Mouse (Mus musculus): ENCODE results near the gene Zfp983. TPM values are rescaled to one million over a fixed set of nuclear protein-coding genes. Genes with fewer than 3 reads are reported as not detected.
"Not testable (repeated sequence)": the region's sequence is repeated elsewhere in the genome, so short reads cannot be mapped to it uniquely, and the experiment has no call there.

Gene Zfp983
- polyA plus RNA-seq (2015; fragmentation: Nextera tagmentation; extraction: Ambion mirVana), result 2.8 and 3.5 TPM in 2 replicates

DNA sequence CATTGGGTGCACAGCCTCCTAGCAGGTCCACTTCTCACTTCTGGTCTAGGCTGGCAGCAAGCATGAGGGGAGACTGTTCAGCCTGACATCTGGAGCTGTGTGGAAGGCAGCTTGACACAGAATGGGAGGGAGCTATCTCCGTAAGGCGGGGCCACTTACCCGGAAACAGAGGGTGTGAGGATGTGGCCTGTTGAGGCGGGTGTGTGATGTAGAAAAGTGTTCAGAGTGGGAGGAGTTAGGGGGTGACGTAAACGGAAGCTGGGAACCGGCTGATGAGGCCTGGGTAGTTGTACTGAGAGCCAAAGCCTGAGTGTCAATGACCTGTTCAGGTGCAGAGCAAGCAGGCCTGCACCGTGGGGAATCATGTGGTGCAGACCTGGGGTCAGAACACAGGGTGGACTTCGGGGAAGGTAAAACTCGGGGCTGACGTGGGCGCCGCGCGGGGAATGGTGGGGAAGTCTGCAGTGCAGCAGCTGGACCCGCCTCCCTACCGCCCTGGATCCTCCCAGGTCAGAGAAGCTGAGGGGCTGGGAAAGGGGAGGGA, at the start of gene Zfp983:
Zfp983 (plus strand) TSS at position 261 of the 544 bp plus-strand sequence.
- peak; percentile 100 for ATAC-seq (replicated peaks; ENCODE audit: low FRiP score)
- under 1% methylated on average over 17 of the region's 17 CpGs for WGBS
- peak within 1 kb of the TSS; percentile 86 for H3K27ac ChIP-seq
- peak within 1 kb of the TSS; percentile 53 for H3K4me3 ChIP-seq (replicated peaks)
- not testable (repeated sequence) for H3K27me3 ChIP-seq; H3K36me3 ChIP-seq; H3K4me1 ChIP-seq; H3K9me3 ChIP-seq (replicated peaks)
- peak within 1 kb of the TSS; percentile 35; the same call in 1 of the 2 replicates for H3K9ac ChIP-seq
- peak within 1 kb of the TSS; percentile 56 for H3K4me2 ChIP-seq

DNA sequence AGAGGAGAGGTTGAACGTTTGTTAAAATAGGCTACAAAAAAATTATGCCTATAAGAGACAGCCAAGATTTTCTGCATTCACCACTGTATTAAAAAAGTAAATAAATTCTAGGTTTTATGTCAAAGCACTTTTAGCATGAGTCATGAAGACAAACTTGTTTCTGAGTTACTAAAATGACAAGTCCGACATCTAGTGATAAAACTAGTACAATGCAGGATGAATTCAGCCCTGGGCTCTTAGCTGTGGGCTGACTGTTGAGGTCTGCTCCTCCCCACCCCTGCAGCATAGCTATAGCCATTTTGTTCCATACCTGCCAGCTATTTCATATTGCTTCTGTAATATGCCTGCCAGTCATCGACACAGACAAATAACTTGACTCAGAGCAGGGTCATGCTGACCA, 34.1 kb upstream of the Zfp983 start:
- Histone ChIP-seq H3K9me3 (replicated peaks) (no peaks in the 10 kb centered on the region), H3K4me2 (no peak overlapping the region), H3K27me3 (no peaks in the 10 kb centered on the region), H3K9ac (no peak overlapping the region), H3K36me3 (no peaks in the 10 kb centered on the region), H3K27ac (no peak overlapping the region), H3K4me3 (replicated peaks) (no peak overlapping the region), H3K4me1 (no peaks in the 10 kb centered on the region)
- no peak for ATAC-seq (replicated peaks; ENCODE audit: low FRiP score)
- WGBS, result 81% methylated on average over 3 of the region's 3 CpGs

- H3K27me3 ChIP-seq, result no peaks in the 10 kb centered on the region
- H3K4me1 ChIP-seq, result no peaks in the 10 kb centered on the region
- H3K9ac ChIP-seq, result no peak overlapping the region
- no peak overlapping the region for H3K27ac ChIP-seq
- H3K4me2 ChIP-seq, result peak overlapping the region; percentile 46
- peak overlapping the region; percentile 19; the same call in 1 of the 2 replicates for H3K4me3 ChIP-seq (replicated peaks)
- WGBS, result 11% methylated on average over 9 of the region's 9 CpGs
- peak; percentile 22; the same call in 1 of the 2 replicates for ATAC-seq (replicated peaks; ENCODE audit: low FRiP score)
- no peaks in the 10 kb centered on the region for H3K9me3 ChIP-seq (replicated peaks)
- H3K36me3 ChIP-seq, result no peaks in the 10 kb centered on the region
Observed at GRCm38 (mm10) chr17:21617352-21617751, 33.1 kb upstream of the Zfp983 start.

DNA sequence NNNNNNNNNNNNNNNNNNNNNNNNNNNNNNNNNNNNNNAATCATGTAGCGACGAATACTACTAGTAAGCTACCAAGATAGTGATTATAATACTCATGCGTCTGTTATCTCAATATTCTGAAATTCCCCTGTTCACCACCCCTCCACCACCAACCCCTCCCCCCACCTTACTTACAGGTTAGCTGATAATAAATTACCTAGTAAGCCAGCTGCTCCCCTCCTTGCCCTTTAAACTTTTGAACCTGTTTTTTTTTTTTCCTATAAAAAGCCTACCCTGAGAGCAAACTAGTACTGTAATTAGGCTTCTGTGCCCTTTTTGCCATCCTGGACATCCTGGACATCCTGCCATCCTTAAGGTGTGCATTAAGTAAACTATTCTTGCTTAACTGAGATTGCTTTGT, 26.8 kb upstream of the Zfp983 start:
- Histone ChIP-seq H3K27me3 (no peaks in the 10 kb centered on the region), H3K4me3 (replicated peaks) (no peak overlapping the region), H3K9me3 (replicated peaks) (no peaks in the 10 kb centered on the region), H3K4me1 (no peaks in the 10 kb centered on the region), H3K36me3 (no peaks in the 10 kb centered on the region), H3K4me2 (no peak overlapping the region), H3K27ac (no peak overlapping the region), H3K9ac (no peak overlapping the region)
- WGBS, result no CpG with 5 or more reads among the region's 3 CpGs
- ATAC-seq (replicated peaks; ENCODE audit: low FRiP score), result no peak

DNA sequence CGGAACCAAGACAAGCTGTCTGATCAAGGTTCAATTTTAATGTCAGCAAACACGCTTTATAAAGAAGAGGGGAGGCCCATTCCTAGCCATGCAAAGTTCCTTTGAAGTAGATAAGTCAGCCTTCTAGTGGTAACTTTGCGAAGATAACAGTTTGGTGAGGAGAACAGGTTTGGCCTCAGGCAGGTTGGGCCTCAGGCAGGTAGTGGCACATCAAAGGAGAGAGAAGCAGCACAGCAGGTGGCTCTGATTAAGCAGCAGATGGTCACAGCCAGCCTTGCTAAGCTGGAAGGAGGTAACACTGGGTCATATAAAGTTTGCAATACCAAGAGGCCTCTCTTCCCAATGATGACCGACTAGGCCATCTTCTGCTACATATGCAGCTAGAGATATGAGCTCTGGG, 14.7 kb upstream of the Zfp983 start:
- H3K9ac ChIP-seq; H3K27me3 ChIP-seq; H3K4me1 ChIP-seq; ATAC-seq (replicated peaks; ENCODE audit: low FRiP score); H3K9me3 ChIP-seq (replicated peaks); H3K27ac ChIP-seq; H3K36me3 ChIP-seq; H3K4me3 ChIP-seq (replicated peaks); H3K4me2 ChIP-seq: not testable (repeated sequence)
- 71% methylated on average over 4 of the region's 4 CpGs for WGBS

GRCm38 (mm10) chr17:21648791-21649190, 1.6 kb upstream of the Zfp983 start:
- WGBS, result 23% methylated on average over 3 of the region's 3 CpGs
- Histone ChIP-seq H3K36me3 (no peaks in the 10 kb centered on the region), H3K4me1 (peaks cover 5% of the 10 kb centered on the region; the same call in 1 of the 2 replicates), H3K4me3 (replicated peaks) (no peak overlapping the region), H3K9me3 (replicated peaks) (no peaks in the 10 kb centered on the region), H3K27me3 (no peaks in the 10 kb centered on the region), H3K4me2 (no peak overlapping the region), H3K9ac (no peak overlapping the region), H3K27ac (no peak overlapping the region)
- no peak for ATAC-seq (replicated peaks; ENCODE audit: low FRiP score)

- WGBS, result 18% methylated on average over 2 of the region's 2 CpGs
- no peaks in the 10 kb centered on the region for H3K36me3 ChIP-seq
- peak overlapping the region; percentile 56 for H3K4me2 ChIP-seq
- peak overlapping the region; percentile 53 for H3K4me3 ChIP-seq (replicated peaks)
- H3K9ac ChIP-seq, result no peak overlapping the region
- peak overlapping the region; percentile 86 for H3K27ac ChIP-seq
- H3K4me1 ChIP-seq, result peaks cover 5% of the 10 kb centered on the region; the same call in 1 of the 2 replicates
- H3K9me3 ChIP-seq (replicated peaks), result no peaks in the 10 kb centered on the region
- ATAC-seq (replicated peaks; ENCODE audit: low FRiP score), result peak; percentile 57
- no peaks in the 10 kb centered on the region for H3K27me3 ChIP-seq
Observed at GRCm38 (mm10) chr17:21649936-21650335, 488 bp upstream of the Zfp983 start.

- 33% methylated on average over 1 of the region's 1 CpGs for WGBS
- not testable (repeated sequence) for H3K27ac ChIP-seq; H3K4me2 ChIP-seq; H3K9ac ChIP-seq; H3K4me1 ChIP-seq; H3K9me3 ChIP-seq (replicated peaks); H3K36me3 ChIP-seq; H3K4me3 ChIP-seq (replicated peaks); ATAC-seq (replicated peaks; ENCODE audit: low FRiP score); H3K27me3 ChIP-seq
Observed at GRCm38 (mm10) chr17:21678826-21679225, 28.4 kb downstream of the Zfp983 start.

GRCm38 (mm10) chr17:21679273-21680018, 29.0 kb downstream of the Zfp983 start:
- H3K4me2 ChIP-seq, result peak overlapping the region; percentile 62
- WGBS, result 5% methylated on average over 9 of the region's 9 CpGs
- H3K4me1 ChIP-seq, result 0 out of 2 replicates have a peak, but pooled peaks cover 4% of the 10 kb centered on the region
- peak overlapping the region; percentile 53 for H3K4me3 ChIP-seq (replicated peaks)
- H3K27ac ChIP-seq, result peak overlapping the region; percentile 79
- no peaks in the 10 kb centered on the region for H3K9me3 ChIP-seq (replicated peaks)
- no peaks in the 10 kb centered on the region for H3K36me3 ChIP-seq
- peak overlapping the region; percentile 38; the same call in 1 of the 2 replicates for H3K9ac ChIP-seq
- ATAC-seq (replicated peaks; ENCODE audit: low FRiP score), result peak; percentile 100
- H3K27me3 ChIP-seq, result no peaks in the 10 kb centered on the region

GRCm38 (mm10) chr17:21680019-21680376, 29.6 kb downstream of the Zfp983 start:
- ATAC-seq (replicated peaks; ENCODE audit: low FRiP score), result peak; percentile 95
- peak overlapping the region; percentile 38; the same call in 1 of the 2 replicates for H3K9ac ChIP-seq

DNA sequence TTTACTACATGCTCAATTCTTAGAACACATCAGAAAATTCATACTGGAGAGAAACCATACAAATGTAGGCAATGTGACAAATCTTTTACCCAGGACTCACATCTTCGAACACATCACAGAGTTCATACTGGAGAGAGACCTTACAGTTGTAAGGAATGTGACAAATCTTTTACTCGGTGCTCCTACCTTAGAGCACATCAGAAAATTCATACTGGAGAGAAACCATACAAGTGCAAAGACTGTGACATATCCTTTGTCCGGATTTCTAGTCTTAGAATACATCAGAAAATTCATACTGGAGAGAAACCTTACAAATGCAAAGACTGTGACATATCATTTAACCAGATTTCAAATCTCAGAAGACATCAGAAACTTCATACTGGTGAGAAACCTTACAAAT, 41.1 kb downstream of the Zfp983 start, which contains the start of gene Gm10226:
Gm10226 (plus strand) TSS at position 301 of the 400 bp plus-strand sequence.
- no peak within 1 kb of the TSS for H3K9ac ChIP-seq
- no peak within 1 kb of the TSS for H3K27ac ChIP-seq
- H3K4me1 ChIP-seq, result no peaks in the 10 kb centered on the region
- H3K9me3 ChIP-seq (replicated peaks), result no peaks in the 10 kb centered on the region
- whole genome bisulfite sequencing, result 95% methylated on average over 3 of the region's 3 CpGs
- no peak within 1 kb of the TSS for H3K4me3 ChIP-seq (replicated peaks)
- H3K36me3 ChIP-seq, result peaks cover 20% of the 10 kb centered on the region
- no peak for ATAC-seq (replicated peaks; ENCODE audit: low FRiP score)
- H3K4me2 ChIP-seq, result no peak within 1 kb of the TSS
- no peaks in the 10 kb centered on the region for H3K27me3 ChIP-seq

More at GRCm38 (mm10) chr17:21680019-21680376, 29.6 kb downstream of the Zfp983 start:
- 2% methylated on average over 9 of the region's 10 CpGs for WGBS
- not testable (repeated sequence) for H3K36me3 ChIP-seq; H3K9me3 ChIP-seq (replicated peaks); H3K4me1 ChIP-seq; H3K27me3 ChIP-seq
- peak overlapping the region; percentile 62 for H3K4me2 ChIP-seq
- peak overlapping the region; percentile 53 for H3K4me3 ChIP-seq (replicated peaks)
- H3K27ac ChIP-seq, result peak overlapping the region; percentile 79

DNA sequence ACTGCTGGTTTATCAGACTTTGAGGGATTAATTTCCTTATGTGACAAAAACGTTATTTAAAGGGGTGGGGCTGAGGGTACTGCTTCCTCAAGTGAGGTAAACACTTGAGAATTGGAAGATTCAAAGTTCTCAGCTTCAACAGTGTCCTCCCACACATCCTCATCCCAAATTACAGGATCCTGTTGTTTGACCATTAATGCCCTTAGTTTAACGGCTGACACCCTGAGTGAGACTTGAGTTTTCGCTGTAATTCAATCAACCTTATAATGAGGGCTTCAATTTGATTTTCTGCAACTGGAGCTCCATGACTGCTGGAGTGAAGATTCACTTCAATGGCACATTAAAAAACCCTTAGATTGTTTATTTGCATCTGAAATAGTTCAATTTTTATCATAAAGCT, 42.9 kb downstream of the Zfp983 start:
- H3K36me3 ChIP-seq, result peaks cover 20% of the 10 kb centered on the region
- no peaks in the 10 kb centered on the region for H3K9me3 ChIP-seq (replicated peaks)
- H3K4me2 ChIP-seq, result no peak overlapping the region
- H3K4me1 ChIP-seq, result no peaks in the 10 kb centered on the region
- no peak overlapping the region for H3K9ac ChIP-seq
- H3K27ac ChIP-seq, result no peak overlapping the region
- 52% methylated on average over 3 of the region's 3 CpGs for WGBS
- ATAC-seq (replicated peaks; ENCODE audit: low FRiP score), result peak; percentile 67; the same call in 1 of the 2 replicates
- no peaks in the 10 kb centered on the region for H3K27me3 ChIP-seq
- no peak overlapping the region for H3K4me3 ChIP-seq (replicated peaks)

Measured in kidney, embryonic 15.5 days (tissue).